Mouse (Mus musculus): ENCODE measurements at regions not wholly inside any gene's neighbourhood (a gene's known extent, or its start where the extent isn't known, plus 50 kb on each side); places are given as distances from the start of the nearest gene placed in this dataset.

GRCm38 (mm10) chr19:52623496-52623895, 359.4 kb downstream of the Ins1 start:
- Histone ChIP-seq H3K27ac (ENCODE audit: low read depth, low read length) (no peak overlapping the region), H3K4me2 (ENCODE audit: low read length) (no peak overlapping the region), H3K36me3 (ENCODE audit: control insufficient read depth, insufficient read depth, low read length) (no peaks in the 10 kb centered on the region), H3K4me3 (ENCODE audit: low read depth, low read length) (no peak overlapping the region), H3K27me3 (replicated peaks; ENCODE audit: control insufficient read depth, insufficient read depth, low read length) (no peaks in the 10 kb centered on the region), H3K9ac (ENCODE audit: low read length) (no peak overlapping the region), H3K4me1 (ENCODE audit: control insufficient read depth, insufficient read depth, low read length) (no peaks in the 10 kb centered on the region), H3K9me3 (replicated peaks; ENCODE audit: control insufficient read depth, low read length) (no peaks in the 10 kb centered on the region)
- DNase-seq (ENCODE audit: low spot score), result peak; percentile 28
- ATAC-seq, result no peak

GRCm38 (mm10) chr19:52613353-52613752, 349.3 kb downstream of the Ins1 start:
- Histone ChIP-seq H3K4me1 (ENCODE audit: control insufficient read depth, insufficient read depth, low read length) (no peaks in the 10 kb centered on the region), H3K4me3 (ENCODE audit: low read depth, low read length) (no peak overlapping the region), H3K9ac (ENCODE audit: low read length) (no peak overlapping the region), H3K27me3 (replicated peaks; ENCODE audit: control insufficient read depth, insufficient read depth, low read length) (no peaks in the 10 kb centered on the region), H3K9me3 (replicated peaks; ENCODE audit: control insufficient read depth, low read length) (no peaks in the 10 kb centered on the region), H3K36me3 (ENCODE audit: control insufficient read depth, insufficient read depth, low read length) (no peaks in the 10 kb centered on the region), H3K27ac (ENCODE audit: low read depth, low read length) (no peak overlapping the region), H3K4me2 (ENCODE audit: low read length) (no peak overlapping the region)
- no peak for DNase-seq (ENCODE audit: low spot score)
- WGBS, result 89% methylated on average over 5 of the region's 5 CpGs
- no peak for ATAC-seq

- Histone ChIP-seq H3K27me3 (replicated peaks; ENCODE audit: control insufficient read depth, insufficient read depth, low read length) (no peaks in the 10 kb centered on the region), H3K9me3 (replicated peaks; ENCODE audit: control insufficient read depth, low read length) (no peaks in the 10 kb centered on the region), H3K4me3 (ENCODE audit: low read depth, low read length) (no peak overlapping the region), H3K9ac (ENCODE audit: low read length) (no peak overlapping the region), H3K27ac (ENCODE audit: low read depth, low read length) (no peak overlapping the region), H3K4me2 (ENCODE audit: low read length) (no peak overlapping the region), H3K4me1 (ENCODE audit: control insufficient read depth, insufficient read depth, low read length) (no peaks in the 10 kb centered on the region), H3K36me3 (ENCODE audit: control insufficient read depth, insufficient read depth, low read length) (no peaks in the 10 kb centered on the region)
- ATAC-seq (no peak), DNase-seq (ENCODE audit: low spot score) (no peak)
- 71% methylated on average over 3 of the region's 3 CpGs for WGBS
Observed at GRCm38 (mm10) chr19:52606859-52607258, 342.8 kb downstream of the Ins1 start.

- no peak overlapping the region for H3K27ac ChIP-seq (ENCODE audit: low read depth, low read length)
- H3K9ac ChIP-seq (ENCODE audit: low read length), result no peak overlapping the region
- H3K36me3 ChIP-seq (ENCODE audit: control insufficient read depth, insufficient read depth, low read length), result no peaks in the 10 kb centered on the region
- no peak for ATAC-seq
- no peaks in the 10 kb centered on the region for H3K9me3 ChIP-seq (replicated peaks; ENCODE audit: control insufficient read depth, low read length)
- no peak for DNase-seq (ENCODE audit: low spot score)
- H3K4me2 ChIP-seq (ENCODE audit: low read length), result no peak overlapping the region
- no peak overlapping the region for H3K4me3 ChIP-seq (ENCODE audit: low read depth, low read length)
- WGBS, result 3% methylated on average over 3 of the region's 3 CpGs
- H3K4me1 ChIP-seq (ENCODE audit: control insufficient read depth, insufficient read depth, low read length), result no peaks in the 10 kb centered on the region
- H3K27me3 ChIP-seq (replicated peaks; ENCODE audit: control insufficient read depth, insufficient read depth, low read length), result no peaks in the 10 kb centered on the region
Observed at GRCm38 (mm10) chr19:52600410-52600809, 336.3 kb downstream of the Ins1 start.

GRCm38 (mm10) chr19:52565401-52565800, 301.3 kb downstream of the Ins1 start:
- Histone ChIP-seq H3K4me1 (ENCODE audit: control insufficient read depth, insufficient read depth, low read length) (no peaks in the 10 kb centered on the region), H3K4me2 (ENCODE audit: low read length) (no peak overlapping the region), H3K36me3 (ENCODE audit: control insufficient read depth, insufficient read depth, low read length) (no peaks in the 10 kb centered on the region), H3K27ac (ENCODE audit: low read depth, low read length) (no peak overlapping the region), H3K9ac (ENCODE audit: low read length) (no peak overlapping the region), H3K4me3 (ENCODE audit: low read depth, low read length) (no peak overlapping the region), H3K9me3 (replicated peaks; ENCODE audit: control insufficient read depth, low read length) (no peaks in the 10 kb centered on the region), H3K27me3 (replicated peaks; ENCODE audit: control insufficient read depth, insufficient read depth, low read length) (no peaks in the 10 kb centered on the region)
- WGBS, result 80% methylated on average over 4 of the region's 4 CpGs
- ATAC-seq (no peak), DNase-seq (ENCODE audit: low spot score) (no peak)

- DNase-seq (ENCODE audit: low spot score), result no peak
Observed at GRCm38 (mm10) chr19:52534758-52535157, 270.7 kb downstream of the Ins1 start.

GRCm38 (mm10) chr19:52525509-52525908, 261.4 kb downstream of the Ins1 start:
- Histone ChIP-seq H3K9ac (ENCODE audit: low read length) (no peak overlapping the region), H3K4me2 (ENCODE audit: low read length) (no peak overlapping the region), H3K27me3 (replicated peaks; ENCODE audit: control insufficient read depth, insufficient read depth, low read length) (no peaks in the 10 kb centered on the region), H3K4me1 (ENCODE audit: control insufficient read depth, insufficient read depth, low read length) (no peaks in the 10 kb centered on the region), H3K9me3 (replicated peaks; ENCODE audit: control insufficient read depth, low read length) (no peaks in the 10 kb centered on the region; the same call in 1 of the 2 replicates), H3K27ac (ENCODE audit: low read depth, low read length) (no peak overlapping the region), H3K4me3 (ENCODE audit: low read depth, low read length) (no peak overlapping the region), H3K36me3 (ENCODE audit: control insufficient read depth, insufficient read depth, low read length) (no peaks in the 10 kb centered on the region)
- 90% methylated on average over 5 of the region's 5 CpGs for WGBS
- DNase-seq (ENCODE audit: low spot score) (peak; percentile 28), ATAC-seq (no peak)

More at GRCm38 (mm10) chr19:52534758-52535157, 270.7 kb downstream of the Ins1 start:
- H3K9me3 ChIP-seq (replicated peaks; ENCODE audit: control insufficient read depth, low read length), result no peaks in the 10 kb centered on the region
- H3K4me1 ChIP-seq (ENCODE audit: control insufficient read depth, insufficient read depth, low read length), result no peaks in the 10 kb centered on the region
- H3K27me3 ChIP-seq (replicated peaks; ENCODE audit: control insufficient read depth, insufficient read depth, low read length), result no peaks in the 10 kb centered on the region
- no peak overlapping the region for H3K9ac ChIP-seq (ENCODE audit: low read length)
- H3K4me2 ChIP-seq (ENCODE audit: low read length), result no peak overlapping the region
- no peaks in the 10 kb centered on the region for H3K36me3 ChIP-seq (ENCODE audit: control insufficient read depth, insufficient read depth, low read length)
- H3K27ac ChIP-seq (ENCODE audit: low read depth, low read length), result no peak overlapping the region
- WGBS, result 32% methylated on average over 4 of the region's 4 CpGs
- H3K4me3 ChIP-seq (ENCODE audit: low read depth, low read length), result no peak overlapping the region
- ATAC-seq, result no peak

- H3K4me3 ChIP-seq (ENCODE audit: low read depth, low read length), result no peak overlapping the region
- no peak overlapping the region for H3K4me2 ChIP-seq (ENCODE audit: low read length)
- H3K9me3 ChIP-seq (replicated peaks; ENCODE audit: control insufficient read depth, low read length), result 0 out of 2 replicates have a peak, but pooled peaks cover 3% of the 10 kb centered on the region
- no peak overlapping the region for H3K9ac ChIP-seq (ENCODE audit: low read length)
- H3K27me3 ChIP-seq (replicated peaks; ENCODE audit: control insufficient read depth, insufficient read depth, low read length), result no peaks in the 10 kb centered on the region
- H3K27ac ChIP-seq (ENCODE audit: low read depth, low read length), result no peak overlapping the region
- DNase-seq (ENCODE audit: low spot score) (no peak), ATAC-seq (no peak)
- no peaks in the 10 kb centered on the region for H3K36me3 ChIP-seq (ENCODE audit: control insufficient read depth, insufficient read depth, low read length)
- 78% methylated on average over 4 of the region's 4 CpGs for WGBS
- H3K4me1 ChIP-seq (ENCODE audit: control insufficient read depth, insufficient read depth, low read length), result no peaks in the 10 kb centered on the region
Observed at GRCm38 (mm10) chr19:52503331-52503730, 239.2 kb downstream of the Ins1 start.
